In the genomic region with DNA sequence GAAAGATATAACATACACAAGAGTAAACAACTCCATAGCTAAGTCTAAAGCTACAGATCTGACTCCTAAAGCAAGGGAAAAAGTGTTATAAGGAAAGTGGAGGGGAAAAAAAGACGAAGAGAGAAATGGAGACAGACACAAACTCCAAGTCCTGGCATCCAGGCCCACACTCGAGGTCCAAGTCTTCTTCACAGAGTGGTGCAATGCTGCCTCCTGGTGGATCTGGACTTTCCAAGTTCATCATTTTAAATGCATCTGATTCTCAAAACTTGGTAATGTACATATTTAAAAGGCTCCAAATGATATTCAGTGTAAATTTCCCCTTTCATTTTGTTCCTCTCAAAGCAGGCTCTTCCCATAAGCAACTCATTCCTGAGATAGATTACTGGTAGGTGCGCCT, we compare ENCODE assay signal across 9 mouse cellular contexts. TPM values are rescaled to one million over a fixed set of nuclear protein-coding genes. Genes with fewer than 3 reads are reported as not detected.
DNase-seq lines count a peak whose midpoint lies in the region; ATAC-seq and TF ChIP-seq lines count a peak whose summit lies in the region.
"Had no signal": no experiment of that assay in that cellular context is flagged by ENCODE, and none has a peak within 500 bp of the region (broad histone marks: within the 10 kb centered on the region; RNA-seq: fewer than 3 reads in every experiment).

No protein-coding gene starts in this region.

- no peaks in the 10 kb centered on the region for H3K27me3 ChIP-seq in forebrain, embryonic 11.5 days (ENCODE audit: control insufficient read depth, insufficient read depth, low read length)
- no peaks in the 10 kb centered on the region for H3K27me3 ChIP-seq in forebrain, embryonic 15.5 days
- H3K27me3 ChIP-seq in spleen, adult 2 months (ENCODE audit: control insufficient read depth, insufficient read depth, low read length): no peaks in the 10 kb centered on the region

- ATAC-seq in forebrain, embryonic 11.5 days (replicated peaks; ENCODE audit: low FRiP score): no peak
- ATAC-seq in forebrain, embryonic 15.5 days (replicated peaks): no peak
- ATAC-seq in common myeloid progenitor, adult 5-6 weeks (replicated peaks; ENCODE audit: low read depth, poor library complexity, severe bottlenecking): peak; percentile 71

- H3K36me3 ChIP-seq in forebrain, embryonic 11.5 days (ENCODE audit: control insufficient read depth, insufficient read depth, low read length): peaks cover 18% of the 10 kb centered on the region
- H3K36me3 ChIP-seq in forebrain, embryonic 15.5 days: peaks cover 40% of the 10 kb centered on the region
- H3K36me3 ChIP-seq in spleen, adult 2 months (ENCODE audit: control insufficient read depth, insufficient read depth, low read length): peaks cover 24% of the 10 kb centered on the region

- no peak for TF ChIP-seq POLR2A in spleen, adult 2 months (IDR thresholded peaks at IDR 0.05; ENCODE audit: low read depth, low read length)

- H3K4me2 ChIP-seq in forebrain, embryonic 11.5 days (ENCODE audit: low read depth, low read length, severe bottlenecking): no peak overlapping the region
- no peak overlapping the region for H3K4me2 ChIP-seq in forebrain, embryonic 15.5 days (replicated peaks)

- H3K4me3 ChIP-seq in forebrain, embryonic 11.5 days (ENCODE audit: low read depth, low read length): no peak overlapping the region
- H3K4me3 ChIP-seq in forebrain, embryonic 15.5 days: no peak overlapping the region
- H3K4me3 ChIP-seq in spleen, adult 2 months (ENCODE audit: extremely low read depth, insufficient read depth, insufficient read length): no peak overlapping the region

- TF ChIP-seq CTCF in spleen, adult 2 months (IDR thresholded peaks at IDR 0.05; ENCODE audit: extremely low read depth, insufficient read depth, insufficient read length, insufficient replicate concordance): peak; percentile 19; the same call in 1 of the 2 replicates

- H3K9ac ChIP-seq in forebrain, embryonic 11.5 days (ENCODE audit: low read length): no peak overlapping the region
- H3K9ac ChIP-seq in forebrain, embryonic 15.5 days (replicated peaks): no peak overlapping the region

- H3K27ac ChIP-seq in forebrain, embryonic 11.5 days (ENCODE audit: low read depth, low read length): no peak overlapping the region
- no peak overlapping the region for H3K27ac ChIP-seq in forebrain, embryonic 15.5 days (replicated peaks)
- H3K27ac ChIP-seq in spleen, adult 2 months (ENCODE audit: insufficient read depth, low read length): no peak overlapping the region

- H3K4me1 ChIP-seq in forebrain, embryonic 11.5 days (replicated peaks; ENCODE audit: control insufficient read depth, insufficient read depth, low read length): no peaks in the 10 kb centered on the region
- peaks cover 7% of the 10 kb centered on the region for H3K4me1 ChIP-seq in forebrain, embryonic 15.5 days
- no peaks in the 10 kb centered on the region for H3K4me1 ChIP-seq in spleen, adult 2 months (ENCODE audit: control insufficient read depth, insufficient read depth, insufficient read length)

- no peaks in the 10 kb centered on the region for H3K9me3 ChIP-seq in forebrain, embryonic 11.5 days (ENCODE audit: control insufficient read depth, low read length)
- no peaks in the 10 kb centered on the region for H3K9me3 ChIP-seq in forebrain, embryonic 15.5 days

- DNase-seq in forebrain, embryonic 11.5 days (ENCODE audit: low spot score): peak; percentile 67
- DNase-seq in spleen, adult 2 months (ENCODE audit: low read depth in 1 of 2, low spot score in 2 of 2): peak in 1 of 2 experiments; percentile 18
- no peak for DNase-seq in spleen, postnatal 36 days (ENCODE audit: low spot score in 2 of 2)
- peak; percentile 51 for DNase-seq in kidney, postnatal 14 days
- peak; percentile 67 for DNase-seq in lung, postnatal 10 days
- DNase-seq in thymus, postnatal 14 days: peak; percentile 39

- 54% methylated on average over 3 of the region's 3 CpGs for WGBS in forebrain, embryonic 11.5 days
- WGBS in forebrain, embryonic 15.5 days: 42% methylated on average over 3 of the region's 3 CpGs
- 52% methylated on average over 3 of the region's 3 CpGs for WGBS in spleen, adult 2 months

RNA-seq across cellular contexts. Expression of gene Snrpb, which starts 11.3 kb away (rescaled TPM):
- 733 and 765 TPM in 2 replicates for polyA plus RNA-seq in forebrain, embryonic 11.5 days (2014; fragmentation: Nextera tagmentation; extraction: Ambion mirVana)
- polyA plus RNA-seq in forebrain, embryonic 15.5 days (2015; fragmentation: Nextera tagmentation; extraction: Ambion mirVana): 458 and 483 TPM in 2 replicates
- 255 and 272 TPM in 2 replicates for polyA plus RNA-seq in spleen, adult 2 months (2012; rRNA removed)
- 206 and 212 TPM in 2 replicates for total RNA-seq in common myeloid progenitor, adult 5-6 weeks (2017)

RNA-seq across cellular contexts. Expression of gene Tmc2, which starts 27.1 kb away (rescaled TPM):
- polyA plus RNA-seq in forebrain, embryonic 11.5 days (2014; fragmentation: Nextera tagmentation; extraction: Ambion mirVana): 0.05 TPM in 1 of 2 replicates, not detected in the other
- polyA plus RNA-seq in forebrain, embryonic 15.5 days (2015; fragmentation: Nextera tagmentation; extraction: Ambion mirVana): not detected in 2 replicates
- polyA plus RNA-seq in spleen, adult 2 months (2012; rRNA removed): not detected in 2 replicates
- total RNA-seq in common myeloid progenitor, adult 5-6 weeks (2017): not detected in 2 replicates
- total RNA-seq: neutrophil, adult 5-6 weeks had no signal

RNA-seq across cellular contexts. Expression of gene Tgm6, which starts 55.6 kb away (rescaled TPM):
- not detected in 2 replicates for polyA plus RNA-seq in forebrain, embryonic 11.5 days (2014; fragmentation: Nextera tagmentation; extraction: Ambion mirVana)
- polyA plus RNA-seq in forebrain, embryonic 15.5 days (2015; fragmentation: Nextera tagmentation; extraction: Ambion mirVana): 0.09 and 0.26 TPM in 2 replicates
- polyA plus RNA-seq in spleen, adult 2 months (2012; rRNA removed): not detected in 2 replicates
- not detected in 2 replicates for total RNA-seq in common myeloid progenitor, adult 5-6 weeks (2017)
- total RNA-seq: neutrophil, adult 5-6 weeks had no signal

Comparison
In these comparisons a context has a peak if more than half of its experiments do, and no peak if none do; other contexts are left out.
1. DNase-seq: peak in forebrain, embryonic 11.5 days (single experiment), kidney, postnatal 14 days (single experiment), lung, postnatal 10 days (single experiment) and thymus, postnatal 14 days (single experiment); none in spleen, postnatal 36 days (0 of 2).